Mouse (Mus musculus) thymus, adult 2 months (tissue): ENCODE results near the gene Gpbp1.

ENCODE experiments used
- CTCF ChIP-seq: fragments of 200-500 bp; IDR thresholded peaks from 2 replicates; pipeline ENCODE4 v1.5.1; 2012; ENCODE audit warnings: mild to moderate bottlenecking, control low read depth, low read length, moderate library complexity, borderline replicate concordance; ENCODE audit not compliant: control insufficient read depth, poor library complexity, insufficient read depth; ENCODE audit errors: extremely low read depth
- POLR2A ChIP-seq: fragments of 200-500 bp; IDR thresholded peaks from 2 replicates; pipeline ENCODE4 v1.6.1; 2012; ENCODE audit warnings: mild to moderate bottlenecking, low read length, control low read depth, moderate library complexity; ENCODE audit not compliant: control insufficient read depth, poor library complexity, insufficient read depth; ENCODE audit errors: extremely low read depth

GRCm38 (mm10) chr13:111489502-111489801 is 459 bp downstream of the Gpbp1 start:
- no peak for TF ChIP-seq CTCF
- no peak for TF ChIP-seq POLR2A
